Mouse (Mus musculus): Measurements from ENCODE around the gene Oasl1. TPM values are rescaled to one million over a fixed set of nuclear protein-coding genes. Genes with fewer than 3 reads are reported as not detected.
A peak's percentile ranks its signal among the peaks of the same experiment; 100 is the strongest.
"Not testable (repeated sequence)": the region's sequence is repeated elsewhere in the genome, so short reads cannot be mapped to it uniquely, and the experiment has no call there.

Gene Oasl1
- not detected for total RNA-seq (2021)

DNA sequence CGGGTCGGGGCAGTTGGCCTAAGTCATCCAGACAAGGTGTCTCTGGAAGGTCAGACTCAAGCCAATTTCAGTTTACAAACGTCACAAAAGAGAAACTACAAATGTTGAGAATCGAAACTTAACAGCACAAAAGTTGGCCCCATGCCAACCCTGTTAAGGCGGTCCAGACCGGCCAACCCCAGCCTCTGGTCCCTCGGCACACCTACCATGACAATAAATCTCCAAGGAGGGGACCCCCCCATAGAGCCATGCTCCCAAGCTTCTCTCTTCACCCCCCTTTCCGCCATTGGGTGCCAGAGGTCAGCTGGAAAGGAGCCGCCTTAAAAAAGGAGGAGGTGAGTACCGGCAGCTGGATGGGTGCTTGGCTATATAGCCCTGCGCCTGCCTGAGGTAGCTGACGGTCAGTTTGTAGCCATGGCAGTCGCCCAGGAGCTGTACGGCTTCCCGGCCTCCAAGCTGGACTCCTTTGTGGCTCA, at the start of gene Oasl1:
Gene Oasl1, plus strand, starts transcription at position 243 of the 476 bp plus-strand sequence.
- DNase-seq (ENCODE audit: low spot score in 2 of 2): no peak
- intact Hi-C loops (cut with DNase I): no loop called here

DNA sequence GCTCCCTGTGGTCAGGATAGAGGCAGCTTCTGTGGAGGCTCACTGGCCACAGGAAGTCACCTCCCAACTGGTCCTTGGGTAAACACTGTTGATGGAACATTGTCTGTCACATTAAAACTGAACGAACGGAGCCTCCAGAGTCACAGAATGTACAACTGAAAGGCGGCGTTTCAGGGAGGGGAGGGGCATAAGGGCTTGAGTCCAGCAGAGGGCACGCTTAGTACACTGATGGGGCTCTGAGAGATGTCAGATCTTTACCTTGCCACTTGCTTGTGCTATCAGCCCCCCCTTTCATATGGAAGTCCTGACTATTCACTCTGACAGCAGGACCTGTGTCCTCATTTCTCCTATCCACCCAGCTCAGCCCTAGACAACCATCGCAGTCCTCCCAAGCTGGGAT, 47.2 kb upstream of the Oasl1 start:
- intact Hi-C loops (cut with DNase I): no loop called here
- DNase-seq (ENCODE audit: low spot score in 2 of 2): no peak

DNA sequence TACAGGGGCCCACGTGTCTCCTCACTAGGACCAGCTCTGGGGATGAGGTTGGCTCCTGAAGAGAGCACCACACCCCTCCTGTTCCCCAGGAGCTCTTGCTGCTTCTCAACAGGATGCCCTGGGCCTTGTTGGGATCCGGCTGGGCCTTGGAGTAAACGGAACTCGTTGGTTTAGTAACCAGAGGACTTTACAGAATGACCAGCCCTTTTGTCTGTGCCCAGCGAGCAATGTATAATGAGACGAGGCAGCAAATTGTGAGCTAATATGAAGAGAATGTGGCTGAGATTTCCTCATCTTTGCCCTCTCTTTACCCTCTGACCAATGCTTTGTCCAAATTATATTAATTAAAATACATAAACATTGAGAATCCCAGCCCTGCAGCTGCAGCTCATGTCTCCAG, 46.7 kb upstream of the Oasl1 start:
- no peak for DNase-seq (ENCODE audit: low spot score in 2 of 2)
- intact Hi-C loops (cut with DNase I): no loop called here

DNA sequence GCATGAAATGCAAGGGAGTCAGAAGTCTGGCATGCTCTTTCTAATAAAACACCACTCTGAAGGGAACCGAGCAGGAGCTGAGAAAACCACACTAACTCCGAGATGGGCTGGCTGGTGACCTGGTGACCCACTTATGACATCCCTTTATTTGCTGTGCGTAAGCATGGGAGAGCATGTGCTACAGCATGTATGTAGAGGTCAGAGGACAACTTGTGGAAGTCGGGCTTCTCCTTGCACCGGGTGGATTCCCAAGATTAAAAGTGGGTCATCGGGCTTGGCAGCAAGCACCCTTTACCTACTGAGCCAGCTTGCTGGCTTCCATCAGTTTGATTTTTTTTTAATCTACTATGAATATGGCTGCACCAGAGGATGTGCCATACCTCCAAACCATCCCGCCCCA, 45.6 kb upstream of the Oasl1 start:
- intact Hi-C loops (cut with DNase I): no loop called here
- no peak for DNase-seq (ENCODE audit: low spot score in 2 of 2)

DNA sequence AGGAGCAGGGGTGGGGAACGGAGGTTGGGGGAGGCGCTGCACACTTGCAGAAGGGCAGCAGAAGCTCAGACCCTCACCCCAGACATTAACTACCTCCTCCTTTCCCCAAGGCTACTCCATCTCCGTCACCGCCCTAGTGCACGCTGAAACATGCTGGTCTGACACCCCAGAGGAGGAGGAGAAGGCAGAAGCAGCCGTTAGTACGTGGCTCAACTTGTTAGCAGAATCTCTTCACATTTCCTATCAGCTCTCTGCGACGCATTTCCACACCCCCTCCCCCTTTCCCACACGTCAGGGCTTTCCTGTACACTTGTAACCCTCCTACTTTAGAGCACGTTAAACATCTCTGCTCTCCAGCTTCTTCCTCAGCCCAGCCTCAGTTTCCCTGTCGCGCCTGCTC, 43.6 kb upstream of the Oasl1 start:
- no peak for DNase-seq (ENCODE audit: low spot score in 2 of 2)
- intact Hi-C loops (cut with DNase I): no loop called here

DNA sequence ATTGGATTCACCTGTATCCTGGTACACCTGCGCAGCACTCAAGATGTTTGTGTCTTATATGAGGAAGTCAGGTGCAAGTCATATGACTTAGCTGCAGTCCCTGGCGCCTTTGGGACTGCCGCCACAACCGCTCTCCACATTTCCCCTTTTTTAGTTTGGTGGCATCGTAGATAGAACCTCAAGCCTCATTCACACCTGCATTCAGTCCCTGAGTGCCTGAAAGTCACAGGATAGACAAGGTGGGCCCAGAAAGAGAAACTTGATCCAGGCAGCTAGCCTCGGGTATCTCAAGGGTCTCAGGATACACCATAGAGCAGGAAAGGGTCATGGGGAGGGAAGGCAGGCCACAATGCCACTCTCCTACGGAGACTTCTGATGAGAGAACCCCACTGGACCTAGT, 40.7 kb upstream of the Oasl1 start:
- DNase-seq (ENCODE audit: low spot score in 2 of 2); intact Hi-C loops (cut with DNase I): not testable (repeated sequence)

DNA sequence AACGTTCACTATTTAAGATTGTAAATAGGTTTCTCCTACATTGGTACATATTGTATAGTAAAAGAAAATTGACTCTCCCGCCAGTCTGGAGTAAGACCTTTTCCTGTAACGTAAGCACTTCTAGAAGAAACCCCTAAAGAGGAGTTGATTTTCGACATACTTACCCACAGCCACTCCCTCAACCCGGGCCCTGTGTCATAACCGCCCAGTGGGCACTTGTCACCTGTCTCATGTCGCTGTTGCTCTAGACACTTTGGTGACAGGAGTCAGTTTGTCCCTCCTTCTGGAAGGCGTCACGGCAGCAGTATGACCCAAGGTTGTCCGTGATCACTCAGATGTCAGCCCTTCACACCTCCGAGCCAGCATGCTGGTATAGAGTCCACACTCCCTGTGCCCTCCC, 40.0 kb upstream of the Oasl1 start:
- no peak for DNase-seq (ENCODE audit: low spot score in 2 of 2)
- intact Hi-C loops (cut with DNase I): no loop called here

DNA sequence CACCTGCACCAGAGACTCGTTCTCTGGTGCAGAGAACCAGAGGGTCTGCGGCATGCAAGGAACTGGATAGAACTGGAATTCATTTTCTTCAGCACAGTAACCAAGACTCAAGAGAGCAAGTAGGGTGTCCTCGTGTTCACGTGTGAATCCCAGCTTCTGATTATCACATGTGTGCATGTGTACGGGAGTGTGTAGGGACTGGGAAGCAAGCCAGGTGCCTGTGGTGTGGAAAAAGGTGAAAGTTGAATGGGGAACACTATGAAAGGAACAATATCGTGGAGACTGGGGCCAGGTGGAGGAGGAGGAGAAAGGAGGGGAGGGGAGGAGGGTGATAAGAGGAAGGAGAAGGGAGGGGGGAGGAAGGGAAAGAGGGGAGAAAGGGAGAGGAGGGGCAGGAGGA, 36.2 kb upstream of the Oasl1 start:
- intact Hi-C loops (cut with DNase I): no loop called here
- DNase-seq (ENCODE audit: low spot score in 2 of 2): no peak

DNA sequence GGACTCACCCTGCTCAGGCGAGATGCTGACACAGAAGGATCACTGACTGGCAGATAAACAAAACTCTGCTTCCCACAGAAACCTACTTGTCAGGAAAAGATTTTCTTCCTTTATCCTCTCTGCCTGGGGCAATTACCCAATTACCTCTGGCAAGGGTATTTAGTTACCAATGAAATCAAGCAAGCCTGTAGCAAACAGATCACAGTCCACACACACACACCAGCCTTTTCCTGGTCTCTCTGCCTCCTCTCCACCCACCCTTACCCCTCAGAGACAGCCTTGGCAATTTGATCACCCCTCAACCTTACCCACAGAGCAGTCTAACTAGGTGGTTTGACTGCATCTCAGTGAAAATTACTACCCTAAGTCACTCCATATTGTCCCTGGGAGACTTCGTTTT, 34.0 kb upstream of the Oasl1 start:
- DNase-seq (ENCODE audit: low spot score in 2 of 2): no peak

DNA sequence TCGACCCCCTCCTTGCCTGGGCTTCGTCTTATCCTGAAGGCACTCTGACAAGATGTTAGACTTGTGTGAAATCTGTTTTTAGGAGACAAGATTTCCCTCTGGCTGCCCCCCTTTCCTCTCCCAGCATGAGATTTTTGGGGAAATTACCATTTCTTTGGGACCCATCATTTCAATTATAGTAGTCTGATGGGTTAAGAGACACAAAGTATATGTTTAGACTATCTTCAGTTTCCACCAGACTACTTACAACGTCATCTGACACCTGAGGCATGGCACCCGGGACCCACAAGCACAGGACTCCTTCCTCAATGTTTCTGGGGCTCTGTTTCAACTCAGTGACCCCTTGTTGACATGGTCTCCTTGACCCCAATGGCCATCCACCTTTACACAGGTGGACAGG, 27.5 kb upstream of the Oasl1 start:
- DNase-seq (ENCODE audit: low spot score in 2 of 2): no peak
- intact Hi-C loops (cut with DNase I): no loop called here

More for the DNA sequence above, 34.0 kb upstream of the Oasl1 start:
- intact Hi-C loops (cut with DNase I): no loop called here

DNA sequence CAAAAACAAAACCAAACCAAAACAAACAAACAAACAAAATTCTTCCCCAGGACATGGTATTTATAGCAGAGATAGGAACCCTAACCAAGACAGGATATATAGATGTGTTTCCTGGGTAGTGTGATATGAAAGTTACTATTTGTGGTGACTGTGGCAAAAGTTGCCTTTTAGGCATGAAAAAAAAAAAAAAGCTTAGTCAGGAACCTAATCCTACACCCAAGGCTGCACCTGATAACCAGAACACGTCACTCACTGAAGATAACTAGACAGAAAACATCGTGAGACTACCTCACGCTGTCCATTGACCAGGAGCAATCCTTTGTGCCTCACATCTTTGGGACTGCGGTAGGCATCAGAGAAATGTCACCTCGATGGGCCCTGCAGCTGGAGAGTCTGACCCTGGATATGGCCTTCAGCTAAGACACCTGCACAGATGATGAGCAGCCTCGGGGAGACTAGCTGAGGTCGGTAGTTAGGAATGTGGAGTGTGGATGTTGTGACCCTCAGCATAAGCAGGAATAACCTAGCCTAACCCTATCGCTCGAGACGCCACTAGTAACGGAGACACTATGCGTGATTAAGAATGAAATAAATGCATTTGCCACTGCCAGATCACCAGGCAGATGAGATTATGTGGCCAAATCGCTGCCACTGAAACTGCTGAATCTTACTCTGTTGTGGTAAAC, 26.2 kb upstream of the Oasl1 start, which contains the start of gene Oasl2:
Gene Oasl2, plus strand, starts transcription at position 249 of the 686 bp plus-strand sequence.
- DNase-seq (ENCODE audit: low spot score in 2 of 2): no peak
- intact Hi-C loops (cut with DNase I): no loop called here

DNA sequence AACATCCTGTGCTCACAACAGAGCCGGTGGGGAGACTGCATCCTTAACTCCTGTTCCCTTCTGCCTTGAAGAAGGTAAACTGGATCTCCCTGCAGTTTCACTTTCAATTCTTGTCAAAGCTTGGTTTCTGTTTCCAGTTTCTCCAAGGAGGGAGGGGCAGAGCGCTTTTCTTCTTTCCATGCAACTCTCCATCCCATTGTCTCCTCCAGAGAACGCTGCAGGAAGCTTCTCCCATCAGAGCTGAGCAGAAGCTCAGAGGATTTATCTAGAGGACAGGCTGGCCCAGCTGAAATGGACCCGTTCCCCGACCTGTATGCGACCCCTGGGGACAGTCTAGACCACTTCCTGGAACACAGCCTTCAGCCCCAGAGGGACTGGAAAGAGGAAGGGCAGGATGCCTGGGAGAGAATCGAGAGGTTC, 25.7 kb upstream of the Oasl1 start:
- DNase-seq (ENCODE audit: low spot score in 2 of 2): no peak
- intact Hi-C loops (cut with DNase I): no loop called here

DNA sequence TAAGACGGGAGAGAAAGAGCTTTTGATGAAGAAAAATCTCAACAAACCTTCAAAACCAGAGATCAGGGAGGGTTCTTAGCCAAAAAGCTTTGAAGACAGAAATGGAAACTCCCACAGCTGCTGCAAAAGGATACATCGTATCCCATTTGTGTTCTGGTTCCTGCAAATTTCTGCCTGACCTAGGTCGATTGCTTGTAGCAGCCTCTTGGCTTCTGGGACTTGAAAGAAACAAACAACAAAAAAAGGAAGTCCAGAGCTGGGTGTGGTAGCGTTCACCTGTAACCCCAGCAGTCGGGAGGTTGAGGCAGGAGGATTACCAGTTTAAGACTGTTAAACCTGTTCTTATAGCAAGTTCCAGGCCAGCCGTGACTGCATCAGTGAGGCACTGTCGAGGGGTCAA, 24.2 kb upstream of the Oasl1 start:
- DNase-seq (ENCODE audit: low spot score in 2 of 2): no peak
- intact Hi-C loops (cut with DNase I): no loop called here

DNA sequence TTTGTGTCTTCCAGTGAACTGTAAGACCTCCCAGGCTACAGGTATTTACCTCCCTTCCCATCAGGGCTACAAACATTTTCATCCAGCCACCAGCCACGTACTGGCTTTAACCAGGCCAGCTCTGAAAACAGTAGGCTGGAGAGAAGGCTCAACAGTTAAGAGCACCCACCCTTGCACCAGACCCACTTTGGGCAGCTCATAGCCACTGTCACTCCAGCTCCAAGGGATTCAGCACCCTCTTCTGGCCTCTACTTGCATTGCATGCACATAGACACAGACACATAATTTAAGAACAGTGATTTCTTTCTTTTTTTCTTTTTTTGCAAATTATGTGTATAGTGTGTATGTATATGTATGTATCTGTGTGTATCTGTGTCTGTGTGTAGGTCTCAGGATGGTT, 20.6 kb upstream of the Oasl1 start:
- intact Hi-C loops (cut with DNase I): no loop called here
- DNase-seq (ENCODE audit: low spot score in 2 of 2): no peak

DNA sequence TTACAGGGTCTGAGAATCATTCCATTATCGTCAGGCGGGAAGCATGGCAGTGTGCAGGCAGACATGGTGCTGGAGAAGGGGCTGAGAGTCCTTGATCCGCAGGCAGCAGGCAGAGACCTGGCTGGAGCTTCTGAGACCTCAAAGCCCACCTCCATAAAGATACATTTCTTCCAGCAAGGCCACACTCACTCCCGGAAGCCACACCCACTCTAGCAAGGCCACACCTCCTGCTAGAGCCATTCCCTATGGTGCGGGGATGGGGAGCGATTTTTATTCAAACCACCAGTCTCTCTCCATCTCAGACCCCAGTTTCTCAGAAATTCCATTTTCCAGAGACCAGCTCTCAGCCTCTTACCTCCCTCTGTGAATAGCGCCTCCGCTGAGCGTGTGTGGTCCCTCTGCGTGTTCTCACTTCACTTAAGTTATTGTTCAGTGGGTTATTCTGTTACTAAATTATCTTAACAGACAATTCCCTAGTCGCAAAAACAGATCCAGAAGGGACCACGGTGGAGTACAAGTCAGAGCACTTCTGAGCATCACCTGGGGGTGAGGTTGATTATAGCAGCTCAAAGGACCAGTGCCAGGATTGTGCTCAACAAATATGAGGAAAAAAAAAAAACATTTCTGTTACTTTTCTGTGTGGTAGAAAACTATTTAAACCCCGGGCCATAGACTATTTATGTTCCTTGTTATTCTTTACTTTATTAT, 14.3 kb upstream of the Oasl1 start:
- DNase-seq (ENCODE audit: low spot score in 2 of 2): no peak
- intact Hi-C loops (cut with DNase I): no loop called here

DNA sequence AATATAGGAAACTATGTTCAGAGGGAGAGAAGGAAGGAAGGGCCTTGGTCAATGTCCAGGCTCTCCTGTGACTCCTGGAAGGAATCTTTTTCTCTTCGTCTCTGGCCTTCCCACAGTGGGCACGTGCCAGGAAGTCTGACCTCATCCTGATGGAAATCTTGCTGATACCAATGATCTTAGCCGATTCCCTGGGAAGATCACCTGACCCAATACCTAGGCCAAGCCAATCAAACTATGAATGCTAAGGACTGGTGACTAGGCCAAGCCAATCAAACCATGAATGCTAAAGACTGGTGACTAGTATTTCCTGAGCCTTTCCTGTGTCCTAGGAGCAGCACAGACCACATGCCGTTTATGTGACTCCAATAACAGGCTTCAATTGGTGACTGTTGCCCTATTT, 9.4 kb upstream of the Oasl1 start:
- DNase-seq (ENCODE audit: low spot score in 2 of 2): no peak
- intact Hi-C loops (cut with DNase I): no loop called here

DNA sequence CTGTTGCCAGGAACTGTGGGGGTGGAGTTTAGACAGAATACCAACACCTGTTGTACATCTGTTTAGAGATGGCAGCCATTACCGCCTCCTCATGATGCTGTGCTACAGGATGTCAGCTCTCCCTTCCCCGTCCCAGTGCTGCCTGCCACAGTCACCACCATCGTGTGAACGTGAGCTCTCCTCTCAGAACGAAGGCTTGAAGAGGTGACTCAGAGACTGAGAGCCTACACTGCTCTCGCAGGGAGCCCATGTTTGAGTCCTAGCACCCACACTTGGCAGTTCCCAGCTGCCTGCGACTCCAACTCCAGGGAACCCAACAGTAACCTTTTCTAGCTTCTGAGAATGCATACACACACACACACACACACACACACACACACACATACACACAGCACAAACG, 8.2 kb upstream of the Oasl1 start:
- intact Hi-C loops (cut with DNase I): no loop called here
- DNase-seq (ENCODE audit: low spot score in 2 of 2): peak; percentile 28

DNA sequence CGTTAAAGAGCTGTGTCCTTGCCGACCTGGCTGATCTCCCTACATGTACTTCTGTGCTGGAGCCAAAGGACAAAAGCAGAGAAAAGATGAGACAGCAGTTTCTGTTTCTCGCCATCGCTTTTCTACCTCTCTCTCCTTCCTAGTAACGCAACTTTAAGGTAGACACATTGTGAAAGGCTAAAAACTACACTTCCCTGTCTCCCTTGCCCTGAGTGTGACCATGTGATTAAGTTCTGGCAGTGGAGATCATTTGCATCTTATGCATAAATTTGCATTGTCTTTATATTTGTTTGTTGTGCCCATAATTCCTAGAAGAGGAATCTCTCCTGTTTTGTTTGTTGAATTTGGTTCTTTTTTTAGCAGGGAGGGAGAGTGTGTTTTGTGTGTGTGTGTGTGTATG, 7.2 kb upstream of the Oasl1 start:
- no peak for DNase-seq (ENCODE audit: low spot score in 2 of 2)
- intact Hi-C loops (cut with DNase I): no loop called here

DNA sequence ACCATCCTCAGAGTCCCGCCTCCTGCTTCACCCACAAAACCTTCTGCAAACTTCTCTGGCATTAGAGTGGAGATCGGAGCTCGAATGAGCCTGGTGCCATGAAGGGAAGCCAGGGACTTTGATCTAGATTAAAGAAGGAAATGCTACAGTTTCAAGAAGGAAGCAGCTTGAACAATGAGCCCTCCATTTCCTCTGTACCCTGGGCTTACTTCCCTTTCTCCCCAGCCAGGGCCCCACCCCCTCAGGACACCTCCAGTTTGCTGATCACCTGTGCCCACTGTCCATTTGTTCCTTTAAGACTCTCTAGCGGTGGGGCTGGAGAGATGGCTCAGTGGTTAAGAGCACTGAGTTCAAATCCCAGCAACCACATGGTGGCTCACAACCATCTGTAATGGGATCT, 6.3 kb upstream of the Oasl1 start:
- DNase-seq (ENCODE audit: low spot score in 2 of 2): no peak
- intact Hi-C loops (cut with DNase I): no loop called here

DNA sequence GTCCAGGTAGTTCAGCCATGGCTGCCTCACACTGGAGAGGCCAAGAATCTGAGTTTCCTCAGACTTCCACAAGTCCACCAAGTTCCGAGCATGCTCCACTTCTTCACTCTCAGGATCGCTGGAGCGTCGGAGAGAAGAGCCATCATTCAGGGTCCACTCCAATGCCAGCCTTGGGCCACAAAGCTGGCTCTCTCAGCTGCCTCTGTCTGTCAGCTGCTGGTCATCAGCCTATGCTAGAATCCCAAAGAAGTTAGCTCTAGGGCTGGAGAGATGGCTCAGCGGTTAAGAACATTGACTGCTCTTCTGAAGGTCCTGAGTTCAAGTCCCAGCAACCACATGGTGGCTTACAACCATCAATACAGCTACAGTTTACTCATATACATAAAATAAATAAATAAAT, 5.7 kb upstream of the Oasl1 start:
- intact Hi-C loops (cut with DNase I); DNase-seq (ENCODE audit: low spot score in 2 of 2): not testable (repeated sequence)
